Mouse (Mus musculus): ENCODE results near the gene Fam219a.

Gene Fam219a

GRCm38 (mm10) chr4:41552529-41552928 lies 16.8 kb downstream of the Fam219a start:
- DNase-seq, result peak; percentile 76

GRCm38 (mm10) chr4:41547086-41547485 lies 22.3 kb downstream of the Fam219a start:
- DNase-seq, result no peak

- DNase-seq, result peak; percentile 71
Observed at GRCm38 (mm10) chr4:41545985-41546384, 23.4 kb downstream of the Fam219a start.

- DNase-seq, result no peak
Observed at GRCm38 (mm10) chr4:41542136-41542535, 27.2 kb downstream of the Fam219a start.

GRCm38 (mm10) chr4:41534866-41535265 lies 34.5 kb downstream of the Fam219a start:
- no peak for DNase-seq

- no peak for DNase-seq
Observed at GRCm38 (mm10) chr4:41532420-41532819, 36.9 kb downstream of the Fam219a start.

GRCm38 (mm10) chr4:41527996-41528395 lies 41.3 kb downstream of the Fam219a start:
- peak; percentile 70 for DNase-seq

- no peak for DNase-seq
Observed at GRCm38 (mm10) chr4:41527076-41527475, 42.3 kb downstream of the Fam219a start.

GRCm38 (mm10) chr4:41526553-41526952 lies 42.8 kb downstream of the Fam219a start:
- no peak for DNase-seq

GRCm38 (mm10) chr4:41524829-41525228 lies 44.5 kb downstream of the Fam219a start:
- no peak for DNase-seq

- DNase-seq, result no peak
Observed at GRCm38 (mm10) chr4:41523839-41524238, 45.5 kb downstream of the Fam219a start.

- DNase-seq, result peak; percentile 77
Observed at GRCm38 (mm10) chr4:41522788-41523187, 46.5 kb downstream of the Fam219a start.

GRCm38 (mm10) chr4:41522136-41522535 lies 47.2 kb downstream of the Fam219a start:
- no peak for DNase-seq

GRCm38 (mm10) chr4:41520641-41521040 lies 48.7 kb downstream of the Fam219a start:
- DNase-seq, result no peak

GRCm38 (mm10) chr4:41519195-41519594 lies 50.1 kb downstream of the Fam219a start:
- no peak for DNase-seq

GRCm38 (mm10) chr4:41518349-41518748 lies 51.0 kb downstream of the Fam219a start:
- DNase-seq, result no peak

GRCm38 (mm10) chr4:41517233-41517632 lies 52.1 kb downstream of the Fam219a start, which contains the start of gene 1110017D15Rik:
Gene 1110017D15Rik (minus strand): TSS chr4:41517333.
- DNase-seq, result no peak

GRCm38 (mm10) chr4:41513714-41514113 lies 55.6 kb downstream of the Fam219a start:
- no peak for DNase-seq

- DNase-seq, result no peak
Observed at GRCm38 (mm10) chr4:41513309-41513708, 56.0 kb downstream of the Fam219a start.

GRCm38 (mm10) chr4:41507998-41508397 lies 61.3 kb downstream of the Fam219a start:
- no peak for DNase-seq

GRCm38 (mm10) chr4:41507326-41507924 lies 61.9 kb downstream of the Fam219a start:
- no peak for DNase-seq

- peak; percentile 83 for DNase-seq
Observed at GRCm38 (mm10) chr4:41506906-41507305, 62.4 kb downstream of the Fam219a start.

GRCm38 (mm10) chr4:41506156-41506555 lies 63.2 kb downstream of the Fam219a start:
- DNase-seq, result peak; percentile 68

GRCm38 (mm10) chr4:41505131-41505551 lies 64.2 kb downstream of the Fam219a start:
- DNase-seq, result peak; percentile 60

- peak; percentile 52 for DNase-seq
Observed at GRCm38 (mm10) chr4:41504325-41504724, 65.0 kb downstream of the Fam219a start.

Data from cerebellum, adult 9-10 months (tissue).